Mouse (Mus musculus) CD4-positive, CD25-positive, alpha-beta regulatory T cell, adult 4 months (primary cell): Measurements from ENCODE around the gene Hist1h2be. TPM values are rescaled to one million over a fixed set of nuclear protein-coding genes. Genes with fewer than 3 reads are reported as not detected.
"Not testable (repeated sequence)": the region's sequence is repeated elsewhere in the genome, so short reads cannot be mapped to it uniquely, and the experiment has no call there.

Experiments used
- ATAC-seq: one replicate; pipeline ENCODE4 v1.8.0; 2017
- polyA plus RNA-seq, 2 experiments: library from polyadenylated mRNA; unstranded; fragments of 100-300 nt; shearing (Covaris generic); gene quantifications; one replicate each; pipeline ENCODE4 v1.2.1; 2017

Hist1h2be gene
- polyA plus RNA-seq, 2 experiments from 2014 or later, result 3.3 to 4.0 TPM

GRCm38 (mm10) chr13:23544787-23545120 lies 76.2 kb downstream of the Hist1h2be start:
- ATAC-seq, result peak; percentile 2

- peak; percentile 82 for ATAC-seq
These were observed 76.7 kb downstream of the Hist1h2be start, which contains the start of gene Hist1h3f for GRCm38 (mm10) chr13:23543965-23544786. Gene Hist1h3f (plus strand): TSS chr13:23544052.

GRCm38 (mm10) chr13:23542999-23543607 lies 77.8 kb downstream of the Hist1h2be start, which contains the start of gene Hist1h2bh:
Gene Hist1h2bh (minus strand): TSS chr13:23543392.
- peak; percentile 89 for ATAC-seq

GRCm38 (mm10) chr13:23542225-23542980 lies 78.5 kb downstream of the Hist1h2be start:
- not testable (repeated sequence) for ATAC-seq

- ATAC-seq, result no peak
These were observed 79.4 kb downstream of the Hist1h2be start for GRCm38 (mm10) chr13:23541497-23541896.

- not testable (repeated sequence) for ATAC-seq
These were observed 81.1 kb downstream of the Hist1h2be start for GRCm38 (mm10) chr13:23539821-23540220.

GRCm38 (mm10) chr13:23538249-23538648 lies 82.7 kb downstream of the Hist1h2be start:
- ATAC-seq, result no peak

- no peak for ATAC-seq
These were observed 83.8 kb downstream of the Hist1h2be start for GRCm38 (mm10) chr13:23537006-23537710.

GRCm38 (mm10) chr13:23536076-23536822 lies 84.7 kb downstream of the Hist1h2be start:
- no peak for ATAC-seq

- peak; percentile 59 for ATAC-seq
These were observed 85.5 kb downstream of the Hist1h2be start, which contains the start of gene Hist1h3g for GRCm38 (mm10) chr13:23535137-23536075. Gene Hist1h3g (plus strand): TSS chr13:23535422.

GRCm38 (mm10) chr13:23534368-23535131 lies 86.4 kb downstream of the Hist1h2be start:
- ATAC-seq, result no peak

Other genes starting within 250 kb of the Hist1h2be start
- 10 to 100 TPM; 12.4 to 14.5 TPM for gene Abt1, start 197.3 kb downstream of the Hist1h2be start, polyA plus RNA-seq
- gene Btn1a1, start 155.2 kb downstream of the Hist1h2be start, polyA plus RNA-seq, result not detected
- not detected for gene Btn2a2, start 132.3 kb downstream of the Hist1h2be start, polyA plus RNA-seq
- gene Hist1h4h, start 90.1 kb downstream of the Hist1h2be start, polyA plus RNA-seq, result 10 to 100 TPM in 1 of 2 experiments, 1 to 10 TPM in 1; 9.5 to 10.8 TPM
- 1 to 10 TPM in 1 of 2 experiments, not detected in 1; 2.7 TPM for gene Hist1h2af, start 87.2 kb downstream of the Hist1h2be start, polyA plus RNA-seq
- not detected for gene Hist1h3g, start 85.7 kb downstream of the Hist1h2be start, polyA plus RNA-seq
- under 1 TPM; 0.41 to 0.66 TPM for gene Hist1h2bh, start 77.7 kb downstream of the Hist1h2be start, polyA plus RNA-seq
- gene Hist1h3f, start 77.1 kb downstream of the Hist1h2be start, polyA plus RNA-seq, result not detected
- gene Hist1h4f, start 69.5 kb downstream of the Hist1h2be start, polyA plus RNA-seq, result 1 to 10 TPM in 1 of 2 experiments, not detected in 1; 1.1 TPM
- under 1 TPM; 0.18 to 0.35 TPM for gene Hist1h1d, start 67.9 kb downstream of the Hist1h2be start, polyA plus RNA-seq
- gene Hist1h3e, start 58.8 kb downstream of the Hist1h2be start, polyA plus RNA-seq, result 1 to 10 TPM; 2.2 to 4.1 TPM
- 10 to 100 TPM; 12.3 to 17.6 TPM for gene Hist1h2ae, start 49.9 kb downstream of the Hist1h2be start, polyA plus RNA-seq
- gene Hist1h2bg, start 49.7 kb downstream of the Hist1h2be start, polyA plus RNA-seq, result 1 to 10 TPM; 8.0 to 8.6 TPM
- not detected for gene Hist1h2bf, start 46.9 kb downstream of the Hist1h2be start, polyA plus RNA-seq
- under 1 TPM in 1 of 2 experiments, not detected in 1; 0.96 TPM for gene Hist1h2ad, start 46.7 kb downstream of the Hist1h2be start, polyA plus RNA-seq
- gene Hist1h3d, start 45.4 kb downstream of the Hist1h2be start, polyA plus RNA-seq, result not detected
- 10 to 100 TPM; 20.2 to 22.9 TPM for gene Hist1h4d, start 39.5 kb downstream of the Hist1h2be start, polyA plus RNA-seq
- 10 to 100 TPM; 10.6 to 11.3 TPM for gene Hist1h1e, start 1.4 kb upstream of the Hist1h2be start, polyA plus RNA-seq
- gene Hist1h2ac, start 62.8 kb upstream of the Hist1h2be start, polyA plus RNA-seq, result under 1 TPM; 0.51 to 0.74 TPM
- gene Hist1h2bc, start 63.1 kb upstream of the Hist1h2be start, polyA plus RNA-seq, result 1 to 10 TPM; 4.0 to 4.2 TPM
- not detected for gene Hist1h1t, start 74.7 kb upstream of the Hist1h2be start, polyA plus RNA-seq
- gene Hist1h4c, start 77.3 kb upstream of the Hist1h2be start, polyA plus RNA-seq, result 1 to 10 TPM; 8.7 to 9.4 TPM
- under 1 TPM; 0.57 to 0.69 TPM for gene Hfe, start 89.7 kb upstream of the Hist1h2be start, polyA plus RNA-seq
- 10 to 100 TPM in 1 of 2 experiments, 1 to 10 TPM in 1; 8.9 to 10.5 TPM for gene Hist1h1c, start 117.7 kb upstream of the Hist1h2be start, polyA plus RNA-seq
- 1 to 10 TPM in 1 of 2 experiments, not detected in 1; 1.3 TPM for gene Hist1h3c, start 124.5 kb upstream of the Hist1h2be start, polyA plus RNA-seq
- 1 to 10 TPM in 1 of 2 experiments, not detected in 1; 2.9 TPM for gene Hist1h2bb, start 125.6 kb upstream of the Hist1h2be start, polyA plus RNA-seq
- 1 to 10 TPM; 2.8 to 8.2 TPM for gene Hist1h2ab, start 130.0 kb upstream of the Hist1h2be start, polyA plus RNA-seq
- gene Hist1h3b, start 131.1 kb upstream of the Hist1h2be start, polyA plus RNA-seq, result not detected
- 1 to 10 TPM in 1 of 2 experiments, not detected in 1; 5.4 TPM for gene Hist1h4b, start 135.9 kb upstream of the Hist1h2be start, polyA plus RNA-seq
- gene Hist1h4a, start 140.1 kb upstream of the Hist1h2be start, polyA plus RNA-seq, result not detected
- gene Hist1h3a, start 141.3 kb upstream of the Hist1h2be start, polyA plus RNA-seq, result 1 to 10 TPM in 1 of 2 experiments, not detected in 1; 1.8 TPM
- 1 to 10 TPM; 2.6 to 3.4 TPM for gene Hist1h1a, start 142.5 kb upstream of the Hist1h2be start, polyA plus RNA-seq
- gene Trim38, start 148.8 kb upstream of the Hist1h2be start, polyA plus RNA-seq, result not detected
- not detected for gene Slc17a2, start 185.9 kb upstream of the Hist1h2be start, polyA plus RNA-seq
- not detected for gene Slc17a3, start 218.3 kb upstream of the Hist1h2be start, polyA plus RNA-seq
- under 1 TPM in 1 of 2 experiments, not detected in 1; 0.16 TPM for gene Slc17a1, start 246.6 kb upstream of the Hist1h2be start, polyA plus RNA-seq